Mouse (Mus musculus): ENCODE measurements around the gene Stpg2.
A peak's percentile ranks its signal among the peaks of the same experiment; 100 is the strongest.
"Not testable (repeated sequence)": the region's sequence is repeated elsewhere in the genome, so short reads cannot be mapped to it uniquely, and the experiment has no call there.

Gene Stpg2

DNA sequence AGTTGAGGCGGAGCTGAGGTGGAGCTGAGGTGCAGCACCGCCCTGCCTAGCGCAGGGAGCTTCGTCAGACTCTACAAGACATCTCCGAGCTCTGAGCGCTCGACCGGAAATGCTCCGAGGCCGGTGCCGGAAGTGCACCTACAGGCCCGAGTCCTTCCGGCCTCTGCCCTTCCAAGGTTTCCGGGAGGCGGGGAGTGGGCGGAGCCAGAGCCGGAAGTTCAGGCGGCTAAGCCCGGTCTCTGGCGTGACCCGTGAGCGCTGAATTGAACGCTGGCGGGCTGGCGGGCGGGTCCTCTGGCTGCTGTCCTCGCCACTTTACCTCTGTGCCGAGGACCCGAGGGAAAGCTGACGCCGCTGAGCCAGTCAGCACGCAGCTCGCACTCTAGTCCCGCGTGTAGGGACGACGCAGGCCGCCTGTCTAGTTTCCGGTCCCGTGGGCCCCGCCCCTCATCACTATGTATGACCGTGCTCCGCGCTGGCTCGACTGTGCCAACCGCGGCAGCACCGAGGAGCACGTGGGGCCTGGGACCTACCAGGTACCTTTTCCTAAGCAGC is at the start of gene Stpg2:
Gene Stpg2 (plus strand): TSS at position 251 of the 555 bp plus-strand sequence.
- peak; percentile 97 to 98 for DNase-seq

DNA sequence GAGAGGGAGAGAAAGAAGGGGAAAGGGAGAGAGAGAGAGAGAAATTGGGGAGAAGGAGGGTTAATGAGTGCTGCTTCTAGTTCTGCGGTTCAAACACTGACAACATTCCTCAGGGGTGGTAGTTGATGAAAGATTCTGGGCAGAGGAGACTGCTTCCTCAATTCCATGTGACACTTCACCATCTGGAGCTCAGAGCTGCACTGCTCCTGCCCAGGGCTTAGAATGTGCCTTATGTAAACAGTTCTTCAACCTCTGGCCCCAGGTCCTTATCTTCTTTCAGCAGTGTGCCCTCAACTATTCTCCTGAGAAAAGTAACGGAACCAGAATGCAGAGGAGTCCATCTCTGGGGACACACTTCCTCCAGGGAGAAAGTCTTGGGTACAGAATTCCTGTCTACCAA is 43.3 kb upstream of the Stpg2 start:
- DNase-seq: no peak

- DNase-seq: no peak
Measured at GRCm38 (mm10) chr3:139162658-139163057, 42.8 kb upstream of the Stpg2 start.

DNA sequence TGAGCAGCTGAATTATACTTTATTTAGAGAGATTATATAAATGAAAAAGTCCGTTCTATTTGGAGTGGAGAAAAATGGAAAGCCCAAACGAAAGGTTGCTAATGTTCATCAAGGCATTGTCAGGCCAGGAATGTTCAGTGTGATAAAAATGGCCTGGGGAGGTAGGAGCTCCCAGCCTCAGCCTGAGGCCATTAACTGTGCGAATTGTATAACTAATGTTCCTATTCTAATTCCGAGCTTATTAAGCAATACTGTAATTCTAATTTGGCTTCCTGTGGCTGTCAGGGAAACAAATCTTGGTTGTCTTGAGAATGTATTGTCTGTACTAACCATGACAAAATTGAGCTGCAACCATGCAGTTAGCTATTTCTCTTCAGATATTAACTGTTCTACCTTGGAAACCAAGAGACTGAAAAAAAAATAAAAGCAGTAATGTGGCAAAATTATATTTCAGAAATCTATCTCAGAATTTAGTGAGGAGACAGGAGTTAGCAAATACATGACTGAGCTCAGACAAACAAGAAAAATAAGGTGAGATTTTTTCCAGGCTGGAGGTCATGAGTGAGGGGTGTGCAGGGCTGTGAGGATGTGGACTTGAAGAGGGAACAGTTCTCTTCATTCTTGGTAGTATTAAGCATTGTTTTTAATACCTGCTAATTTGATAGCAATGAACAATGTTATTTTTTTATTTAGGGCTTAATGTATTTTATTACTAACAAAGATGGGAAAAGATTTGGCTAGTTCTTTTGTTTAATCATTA is 36.8 kb upstream of the Stpg2 start:
- no peak for DNase-seq

GRCm38 (mm10) chr3:139169740-139170139 is 35.8 kb upstream of the Stpg2 start:
- DNase-seq: no peak

- no peak for DNase-seq
Measured at GRCm38 (mm10) chr3:139176936-139177335, 28.6 kb upstream of the Stpg2 start.

GRCm38 (mm10) chr3:139191541-139191940 is 14.0 kb upstream of the Stpg2 start:
- DNase-seq: no peak

DNA sequence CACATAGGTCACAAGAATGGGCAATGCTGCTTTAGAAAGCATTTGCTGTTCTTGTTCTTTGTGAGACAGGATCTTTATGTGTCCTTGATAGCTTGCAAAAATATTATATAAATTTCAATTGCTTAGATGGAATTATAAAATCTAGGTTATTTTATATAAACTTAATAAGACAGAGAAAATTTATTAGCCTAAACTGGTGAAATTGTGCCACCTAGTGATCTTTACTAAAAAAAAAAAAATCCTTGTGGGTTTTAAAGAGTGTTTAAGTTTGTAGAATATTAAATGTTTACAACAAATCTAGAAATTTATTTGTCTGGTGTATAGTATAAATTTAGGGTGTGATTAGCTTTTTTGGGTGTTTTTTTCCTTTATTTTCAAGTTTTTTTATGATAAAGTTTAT is 11.6 kb upstream of the Stpg2 start:
- DNase-seq: no peak

DNA sequence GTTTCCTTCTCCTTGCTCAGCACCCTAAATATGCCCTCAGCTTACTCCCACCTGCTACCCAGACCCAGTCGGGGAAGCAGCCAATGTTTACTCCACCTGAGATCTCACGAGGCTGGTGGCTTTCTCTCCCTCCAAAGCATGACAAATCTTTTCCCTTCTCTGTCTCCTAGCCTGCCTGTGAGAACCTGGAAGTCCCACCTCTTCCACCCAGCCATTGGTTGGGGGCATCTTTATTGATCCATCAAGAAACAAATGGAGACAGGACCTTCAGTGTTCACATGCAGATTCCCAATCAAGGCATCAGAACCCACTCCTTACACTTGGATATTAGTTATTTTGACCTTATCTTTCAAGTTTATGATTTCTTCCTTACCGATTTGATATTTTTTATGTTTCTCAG is 7.1 kb upstream of the Stpg2 start:
- DNase-seq: no peak

- DNase-seq: no peak
Measured at GRCm38 (mm10) chr3:139200324-139200723, 5.2 kb upstream of the Stpg2 start.

- DNase-seq: no peak
Measured at GRCm38 (mm10) chr3:139216945-139217344, 11.5 kb downstream of the Stpg2 start.

- DNase-seq: no peak
Measured at GRCm38 (mm10) chr3:139225123-139225522, 19.6 kb downstream of the Stpg2 start.

GRCm38 (mm10) chr3:139226811-139227210 is 21.3 kb downstream of the Stpg2 start:
- DNase-seq: no peak

- no peak for DNase-seq
Measured at GRCm38 (mm10) chr3:139245219-139245618, 39.7 kb downstream of the Stpg2 start.

GRCm38 (mm10) chr3:139246508-139246907 is 41.0 kb downstream of the Stpg2 start:
- peak in 1 of 2 experiments; percentile 1 for DNase-seq

DNA sequence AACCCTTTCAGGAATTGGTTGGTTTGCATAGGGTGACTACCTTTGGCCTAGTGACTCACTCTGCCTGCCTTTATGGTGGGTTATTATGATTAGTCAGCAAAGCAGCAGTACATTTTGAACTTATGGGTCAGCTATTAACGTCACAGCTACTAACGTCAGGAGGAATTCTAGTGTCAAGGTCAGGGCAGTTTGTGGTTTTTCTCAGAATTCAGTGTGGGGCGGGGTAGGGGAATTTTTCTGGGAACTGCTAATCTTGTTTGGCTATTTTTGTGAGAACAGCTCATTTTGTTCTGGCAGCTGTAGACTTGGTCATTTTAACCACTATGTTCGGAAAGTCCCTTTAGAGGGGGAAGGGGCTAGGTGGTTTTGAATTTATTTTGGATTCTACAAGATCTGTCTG is 56.9 kb downstream of the Stpg2 start:
- DNase-seq: not testable (repeated sequence)

GRCm38 (mm10) chr3:139297909-139298308 is 92.4 kb downstream of the Stpg2 start:
- DNase-seq: peak; percentile 38 to 58

GRCm38 (mm10) chr3:139308078-139308809 is 102.8 kb downstream of the Stpg2 start:
- no peak for DNase-seq

DNA sequence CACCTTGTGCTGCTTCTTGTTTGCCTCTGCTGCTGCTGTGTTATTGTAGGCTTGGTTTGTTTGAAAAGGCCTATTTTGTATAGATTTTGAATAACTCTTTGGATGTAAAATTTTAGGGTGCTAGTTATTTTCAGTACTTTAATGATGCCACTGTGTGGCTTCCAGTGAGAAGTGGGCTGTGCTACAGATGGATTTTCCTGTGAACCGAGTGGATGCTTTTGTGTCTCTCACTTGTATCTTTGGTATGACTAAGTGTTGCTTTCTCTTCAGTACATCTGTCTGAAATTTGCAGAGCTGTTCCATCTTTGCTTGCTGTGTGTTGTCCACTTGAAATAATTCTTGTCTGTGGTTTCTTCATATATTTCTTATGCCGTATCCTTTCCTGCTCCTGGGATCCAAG is 106.2 kb downstream of the Stpg2 start:
- DNase-seq: no peak

- DNase-seq: no peak
Measured at GRCm38 (mm10) chr3:139380494-139380893, 175.0 kb downstream of the Stpg2 start.

- no peak for DNase-seq
Measured at GRCm38 (mm10) chr3:139397077-139397865, 191.8 kb downstream of the Stpg2 start.

DNA sequence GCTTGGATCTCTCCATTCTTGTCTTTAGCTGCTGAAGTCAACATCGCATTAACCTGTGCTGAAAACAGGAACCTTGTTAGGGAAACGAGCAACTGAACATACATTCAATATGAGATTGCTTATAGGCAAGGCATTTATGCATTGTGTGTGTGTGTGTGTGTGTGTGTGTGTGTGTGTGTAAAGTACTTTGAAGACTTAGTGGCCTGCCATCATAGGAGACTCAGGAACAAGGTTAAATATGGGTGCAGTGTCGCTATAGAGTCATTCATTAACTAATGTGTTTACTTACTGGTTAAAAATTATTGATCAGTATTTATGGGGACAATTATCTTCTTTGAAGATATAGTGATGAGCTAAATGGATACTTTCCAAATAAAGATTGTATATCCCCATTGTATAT is 199.2 kb downstream of the Stpg2 start:
- DNase-seq: no peak

- DNase-seq: no peak
Measured at GRCm38 (mm10) chr3:139419142-139419541, 213.6 kb downstream of the Stpg2 start.

All from cerebellum, postnatal 14 days (tissue).